Comparison of ENCODE assay signal across 11 mouse cellular contexts in the genomic region with DNA sequence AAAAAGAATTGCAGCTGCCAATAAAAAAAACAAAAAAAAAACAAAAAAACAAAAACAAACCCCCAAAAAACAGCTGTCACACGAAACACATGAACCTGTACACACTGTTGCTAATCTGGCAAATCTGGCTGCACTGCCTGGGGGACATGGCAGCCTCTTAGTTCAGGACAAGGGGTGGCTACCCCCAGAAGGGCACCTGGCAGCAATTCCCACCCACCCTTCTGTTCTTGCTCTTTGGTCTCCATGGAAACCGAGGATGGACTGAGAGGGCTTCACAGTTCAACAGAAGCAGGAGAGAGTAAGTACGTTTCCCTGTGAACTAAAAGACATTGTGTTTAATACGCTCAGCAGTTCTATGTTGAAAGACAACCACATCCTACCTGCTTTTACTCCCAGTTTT. TPM values are rescaled to one million over a fixed set of nuclear protein-coding genes. Genes with fewer than 3 reads are reported as not detected.
DNase-seq lines count a peak whose midpoint lies in the region; ATAC-seq and TF ChIP-seq lines count a peak whose summit lies in the region.
"Had no signal": no experiment of that assay in that cellular context is flagged by ENCODE, and none has a peak within 500 bp of the region (broad histone marks: within the 10 kb centered on the region; RNA-seq: fewer than 3 reads in every experiment).

No protein-coding gene starts in this region.

- peak; percentile 47 for DNase-seq in embryo, embryonic 10 days (ENCODE audit: low spot score)
- no peak for DNase-seq in embryo, embryonic 10.5 days (ENCODE audit: low spot score)
- DNase-seq in neural tube, embryonic 11.5 days (ENCODE audit: low spot score): no peak
- DNase-seq in neural tube, embryonic 10.5 days (ENCODE audit: extremely low spot score, low spot score): no peak
- DNase-seq in stomach, postnatal 0 days (ENCODE audit: low spot score): no peak
- DNase-seq in c-Kit-positive CD71-positive TER-119-positive erythroid progenitor cells, embryonic 14.5 days (ENCODE audit: low spot score): no peak
- no peak for DNase-seq in thymus, postnatal 36 days
- DNase-seq: thymus, adult 2 months had no signal

- no peak overlapping the region for H3K4me3 ChIP-seq in neural tube, embryonic 11.5 days (ENCODE audit: low read depth, low read length)
- no peak overlapping the region for H3K4me3 ChIP-seq in hindbrain, embryonic 16.5 days (ENCODE audit: low read length)
- H3K4me3 ChIP-seq in stomach, postnatal 0 days (ENCODE audit: low read depth, low read length): no peak overlapping the region
- H3K4me3 ChIP-seq: myocyte had no signal

- no peaks in the 10 kb centered on the region for H3K27me3 ChIP-seq in neural tube, embryonic 11.5 days (ENCODE audit: control insufficient read depth, insufficient read depth, low read length)
- no peaks in the 10 kb centered on the region for H3K27me3 ChIP-seq in hindbrain, embryonic 16.5 days (replicated peaks; ENCODE audit: control insufficient read depth, insufficient read depth, low read length)
- H3K27me3 ChIP-seq in stomach, postnatal 0 days (ENCODE audit: control insufficient read depth, insufficient read depth, low read length): peaks cover 2% of the 10 kb centered on the region; the same call in 1 of the 2 replicates

- ATAC-seq in neural tube, embryonic 11.5 days (ENCODE audit: insufficient read depth, low FRiP score, low TSS enrichment): no peak
- ATAC-seq in hindbrain, embryonic 16.5 days: no peak
- no peak for ATAC-seq in stomach, postnatal 0 days (ENCODE audit: low FRiP score, low TSS enrichment)

- TF ChIP-seq EP300 in stomach, postnatal 0 days (optimal IDR thresholded peaks at IDR 0.05): no peak

- H3K9me3 ChIP-seq in neural tube, embryonic 11.5 days (ENCODE audit: control insufficient read depth, low read length): no peaks in the 10 kb centered on the region
- no peaks in the 10 kb centered on the region for H3K9me3 ChIP-seq in hindbrain, embryonic 16.5 days (ENCODE audit: control insufficient read depth, low read length)
- H3K9me3 ChIP-seq in stomach, postnatal 0 days (ENCODE audit: control insufficient read depth, low read length): no peaks in the 10 kb centered on the region

- no peak overlapping the region for H3K4me2 ChIP-seq in neural tube, embryonic 11.5 days (ENCODE audit: low read depth)
- H3K4me2 ChIP-seq in hindbrain, embryonic 16.5 days (ENCODE audit: low read length): no peak overlapping the region
- H3K4me2 ChIP-seq in stomach, postnatal 0 days (replicated peaks; ENCODE audit: low read depth): no peak overlapping the region

- H3K9ac ChIP-seq in neural tube, embryonic 11.5 days (ENCODE audit: low read length): peak overlapping the region; percentile 20; the same call in 1 of the 2 replicates
- peak overlapping the region; percentile 41 for H3K9ac ChIP-seq in hindbrain, embryonic 16.5 days (ENCODE audit: low read depth, low read length)
- H3K9ac ChIP-seq in stomach, postnatal 0 days (ENCODE audit: low read length): no peak overlapping the region

- WGBS in neural tube, embryonic 11.5 days: 29% methylated on average over 4 of the region's 4 CpGs
- 14% methylated on average over 4 of the region's 4 CpGs for WGBS in hindbrain, embryonic 16.5 days
- 47% methylated on average over 4 of the region's 4 CpGs for WGBS in stomach, postnatal 0 days

- peaks cover 7% of the 10 kb centered on the region; the same call in 1 of the 2 replicates for H3K4me1 ChIP-seq in neural tube, embryonic 11.5 days (ENCODE audit: control insufficient read depth, insufficient read depth, low read length)
- peaks cover 22% of the 10 kb centered on the region for H3K4me1 ChIP-seq in hindbrain, embryonic 16.5 days (ENCODE audit: control insufficient read depth, insufficient read depth, low read depth, low read length)
- H3K4me1 ChIP-seq in stomach, postnatal 0 days (replicated peaks; ENCODE audit: control insufficient read depth, insufficient read depth): no peaks in the 10 kb centered on the region

- no peaks in the 10 kb centered on the region for H3K36me3 ChIP-seq in neural tube, embryonic 11.5 days (ENCODE audit: control insufficient read depth, insufficient read depth, low read length)
- H3K36me3 ChIP-seq in hindbrain, embryonic 16.5 days (ENCODE audit: control insufficient read depth, insufficient read depth, low read length): no peaks in the 10 kb centered on the region
- peaks cover 17% of the 10 kb centered on the region for H3K36me3 ChIP-seq in stomach, postnatal 0 days (ENCODE audit: control insufficient read depth, insufficient read depth, low read length)

- no peak for TF ChIP-seq CTCF in stomach, postnatal 0 days (IDR thresholded peaks at IDR 0.05; ENCODE audit: low read depth)

- H3K27ac ChIP-seq in neural tube, embryonic 11.5 days (ENCODE audit: low read depth, low read length): no peak overlapping the region
- peak overlapping the region; percentile 36; the same call in 1 of the 2 replicates for H3K27ac ChIP-seq in hindbrain, embryonic 16.5 days (ENCODE audit: low read depth, low read length)
- H3K27ac ChIP-seq in stomach, postnatal 0 days (replicated peaks): peak overlapping the region; percentile 41; the same call in 1 of the 2 replicates

RNA-seq across cellular contexts. Expression of a gene that starts 7.8 kb away (rescaled TPM):
- polyA plus RNA-seq in neural tube, embryonic 11.5 days (2014; fragmentation: Nextera tagmentation; extraction: Ambion mirVana): 362 and 372 TPM in 2 replicates
- 482 and 556 TPM in 2 replicates for polyA plus RNA-seq in hindbrain, embryonic 16.5 days (2015; fragmentation: Nextera tagmentation; extraction: Ambion mirVana)
- 39.3 and 40.4 TPM in 2 replicates for polyA plus RNA-seq in stomach, postnatal 0 days (2015; fragmentation: Nextera tagmentation; extraction: Ambion mirVana)

RNA-seq across cellular contexts. Expression of a gene that starts 17.8 kb away (rescaled TPM):
- polyA plus RNA-seq in neural tube, embryonic 11.5 days (2014; fragmentation: Nextera tagmentation; extraction: Ambion mirVana): 165 and 172 TPM in 2 replicates
- 161 and 177 TPM in 2 replicates for polyA plus RNA-seq in hindbrain, embryonic 16.5 days (2015; fragmentation: Nextera tagmentation; extraction: Ambion mirVana)
- polyA plus RNA-seq in stomach, postnatal 0 days (2015; fragmentation: Nextera tagmentation; extraction: Ambion mirVana): 174 and 193 TPM in 2 replicates

RNA-seq across cellular contexts. Expression of a gene that starts 31.6 kb away (rescaled TPM):
- polyA plus RNA-seq in neural tube, embryonic 11.5 days (2014; fragmentation: Nextera tagmentation; extraction: Ambion mirVana): 2.2 and 2.6 TPM in 2 replicates
- 4.4 and 4.9 TPM in 2 replicates for polyA plus RNA-seq in hindbrain, embryonic 16.5 days (2015; fragmentation: Nextera tagmentation; extraction: Ambion mirVana)
- polyA plus RNA-seq in stomach, postnatal 0 days (2015; fragmentation: Nextera tagmentation; extraction: Ambion mirVana): 0.13 and 0.28 TPM in 2 replicates
- polyA plus RNA-seq: liver, embryonic 16.5 days had no signal

RNA-seq across cellular contexts. Expression of a gene that starts 33.4 kb away (rescaled TPM):
- polyA plus RNA-seq in neural tube, embryonic 11.5 days (2014; fragmentation: Nextera tagmentation; extraction: Ambion mirVana): 2.6 and 2.7 TPM in 2 replicates
- 3.6 and 4.3 TPM in 2 replicates for polyA plus RNA-seq in hindbrain, embryonic 16.5 days (2015; fragmentation: Nextera tagmentation; extraction: Ambion mirVana)
- polyA plus RNA-seq in stomach, postnatal 0 days (2015; fragmentation: Nextera tagmentation; extraction: Ambion mirVana): 1.0 and 1.3 TPM in 2 replicates

RNA-seq across cellular contexts. Expression of a gene that starts 40.8 kb away (rescaled TPM):
- 74.5 and 76.3 TPM in 2 replicates for polyA plus RNA-seq in neural tube, embryonic 11.5 days (2014; fragmentation: Nextera tagmentation; extraction: Ambion mirVana)
- polyA plus RNA-seq in hindbrain, embryonic 16.5 days (2015; fragmentation: Nextera tagmentation; extraction: Ambion mirVana): 55.3 and 56.3 TPM in 2 replicates
- polyA plus RNA-seq in stomach, postnatal 0 days (2015; fragmentation: Nextera tagmentation; extraction: Ambion mirVana): 24.2 and 25.6 TPM in 2 replicates
